ENCODE assay signal across 13 mouse cellular contexts in genomic region chr2:146694041-146694440, GRCm38 (mm10).
DNase-seq lines count a peak whose midpoint lies in the region; ATAC-seq lines count a peak whose summit lies in the region.
"Had no signal": no experiment of that assay in that cellular context is flagged by ENCODE, and none has a peak within 500 bp of the region (broad histone marks: within the 10 kb centered on the region; RNA-seq: fewer than 3 reads in every experiment).

No protein-coding gene starts in this region.

- no peaks in the 10 kb centered on the region for H3K36me3 ChIP-seq in hindbrain, embryonic 11.5 days (ENCODE audit: control insufficient read depth, insufficient read depth, low read length)
- no peaks in the 10 kb centered on the region for H3K36me3 ChIP-seq in hindbrain, embryonic 10.5 days
- no peaks in the 10 kb centered on the region for H3K36me3 ChIP-seq in forebrain, embryonic 13.5 days (ENCODE audit: poor library complexity, severe bottlenecking)
- H3K36me3 ChIP-seq in limb, embryonic 13.5 days, result no peaks in the 10 kb centered on the region
- H3K36me3 ChIP-seq in neural tube, embryonic 15.5 days, result no peaks in the 10 kb centered on the region
- H3K36me3 ChIP-seq in kidney, embryonic 15.5 days, result no peaks in the 10 kb centered on the region
- H3K36me3 ChIP-seq: G1E had no signal

- no peak overlapping the region for H3K4me3 ChIP-seq in hindbrain, embryonic 11.5 days (ENCODE audit: low read depth, low read length)
- no peak overlapping the region for H3K4me3 ChIP-seq in hindbrain, embryonic 10.5 days
- no peak overlapping the region for H3K4me3 ChIP-seq in forebrain, embryonic 13.5 days
- H3K4me3 ChIP-seq in limb, embryonic 13.5 days, result no peak overlapping the region
- no peak overlapping the region for H3K4me3 ChIP-seq in neural tube, embryonic 15.5 days (replicated peaks)
- H3K4me3 ChIP-seq in kidney, embryonic 15.5 days (replicated peaks), result no peak overlapping the region
- H3K4me3 ChIP-seq: erythroblast, embryonic 14.5 days had no signal

- H3K9me3 ChIP-seq in hindbrain, embryonic 11.5 days (ENCODE audit: control insufficient read depth, low read length), result no peaks in the 10 kb centered on the region
- no peaks in the 10 kb centered on the region for H3K9me3 ChIP-seq in hindbrain, embryonic 10.5 days
- H3K9me3 ChIP-seq in forebrain, embryonic 13.5 days (replicated peaks), result no peaks in the 10 kb centered on the region
- H3K9me3 ChIP-seq in limb, embryonic 13.5 days, result no peaks in the 10 kb centered on the region
- H3K9me3 ChIP-seq in neural tube, embryonic 15.5 days (replicated peaks), result no peaks in the 10 kb centered on the region
- 0 out of 2 replicates have a peak, but pooled peaks cover 2% of the 10 kb centered on the region for H3K9me3 ChIP-seq in kidney, embryonic 15.5 days (replicated peaks)
- H3K9me3 ChIP-seq: G1E had no signal

- WGBS in hindbrain, embryonic 11.5 days, result 29% methylated on average over 5 of the region's 5 CpGs
- 48% methylated on average over 5 of the region's 5 CpGs for WGBS in hindbrain, embryonic 10.5 days
- 2% methylated on average over 5 of the region's 5 CpGs for WGBS in forebrain, embryonic 13.5 days
- WGBS in limb, embryonic 13.5 days, result 12% methylated on average over 5 of the region's 5 CpGs
- 21% methylated on average over 5 of the region's 5 CpGs for WGBS in neural tube, embryonic 15.5 days
- 63% methylated on average over 5 of the region's 5 CpGs for WGBS in kidney, embryonic 15.5 days

- no peak overlapping the region for H3K4me2 ChIP-seq in hindbrain, embryonic 11.5 days (replicated peaks; ENCODE audit: low read depth, low read length)
- peak overlapping the region; percentile 20; the same call in 1 of the 2 replicates for H3K4me2 ChIP-seq in forebrain, embryonic 13.5 days
- 0 out of 2 replicates have a peak overlapping the region, but pooled peaks have one; percentile 7 for H3K4me2 ChIP-seq in limb, embryonic 13.5 days (replicated peaks)
- peak overlapping the region; percentile 25 for H3K4me2 ChIP-seq in neural tube, embryonic 15.5 days
- no peak overlapping the region for H3K4me2 ChIP-seq in kidney, embryonic 15.5 days

- peak; percentile 6 for DNase-seq in hindbrain, embryonic 11.5 days (ENCODE audit: low spot score)
- no peak for DNase-seq in hindbrain, embryonic 10.5 days (ENCODE audit: low spot score)
- DNase-seq in natural killer cell, adult 2 months (ENCODE audit: low spot score in 2 of 2), result no peak
- no peak for DNase-seq in right cerebral cortex, postnatal 4 days
- DNase-seq: cerebellum, adult 9-10 months; lung, postnatal 10 days; thymus, adult 18-20 months had no signal

- H3K27ac ChIP-seq in hindbrain, embryonic 11.5 days (ENCODE audit: low read depth, low read length), result no peak overlapping the region
- H3K27ac ChIP-seq in hindbrain, embryonic 10.5 days, result no peak overlapping the region
- no peak overlapping the region for H3K27ac ChIP-seq in forebrain, embryonic 13.5 days
- H3K27ac ChIP-seq in limb, embryonic 13.5 days, result no peak overlapping the region
- 0 out of 2 replicates have a peak overlapping the region, but pooled peaks have one; percentile 41 for H3K27ac ChIP-seq in neural tube, embryonic 15.5 days (replicated peaks)
- no peak overlapping the region for H3K27ac ChIP-seq in kidney, embryonic 15.5 days

- H3K9ac ChIP-seq in hindbrain, embryonic 11.5 days (ENCODE audit: low read depth, low read length), result no peak overlapping the region
- H3K9ac ChIP-seq in forebrain, embryonic 13.5 days, result peak overlapping the region; percentile 22; the same call in 1 of the 2 replicates
- H3K9ac ChIP-seq in limb, embryonic 13.5 days, result no peak overlapping the region
- H3K9ac ChIP-seq in neural tube, embryonic 15.5 days (replicated peaks), result no peak overlapping the region
- H3K9ac ChIP-seq in kidney, embryonic 15.5 days, result no peak overlapping the region

- no peaks in the 10 kb centered on the region for H3K4me1 ChIP-seq in hindbrain, embryonic 11.5 days (replicated peaks; ENCODE audit: control insufficient read depth, insufficient read depth, low read length)
- peaks cover 6% of the 10 kb centered on the region for H3K4me1 ChIP-seq in hindbrain, embryonic 10.5 days (replicated peaks)
- H3K4me1 ChIP-seq in forebrain, embryonic 13.5 days, result peaks cover 5% of the 10 kb centered on the region
- H3K4me1 ChIP-seq in limb, embryonic 13.5 days, result peaks cover 22% of the 10 kb centered on the region
- H3K4me1 ChIP-seq in neural tube, embryonic 15.5 days, result peaks cover 20% of the 10 kb centered on the region
- H3K4me1 ChIP-seq in kidney, embryonic 15.5 days, result peaks cover 4% of the 10 kb centered on the region; the same call in 1 of the 2 replicates

- no peaks in the 10 kb centered on the region for H3K27me3 ChIP-seq in hindbrain, embryonic 11.5 days (ENCODE audit: control insufficient read depth, insufficient read depth, low read length)
- H3K27me3 ChIP-seq in hindbrain, embryonic 10.5 days (ENCODE audit: insufficient read depth, poor library complexity, severe bottlenecking), result peaks cover 20% of the 10 kb centered on the region
- peaks cover 68% of the 10 kb centered on the region for H3K27me3 ChIP-seq in forebrain, embryonic 13.5 days
- H3K27me3 ChIP-seq in limb, embryonic 13.5 days, result no peaks in the 10 kb centered on the region
- no peaks in the 10 kb centered on the region for H3K27me3 ChIP-seq in neural tube, embryonic 15.5 days (replicated peaks)
- H3K27me3 ChIP-seq in kidney, embryonic 15.5 days, result no peaks in the 10 kb centered on the region

- peak; percentile 43; the same call in 1 of the 2 replicates for ATAC-seq in hindbrain, embryonic 11.5 days (ENCODE audit: low FRiP score)
- ATAC-seq in forebrain, embryonic 13.5 days, result peak; percentile 57
- peak; percentile 58 for ATAC-seq in limb, embryonic 13.5 days (ENCODE audit: low FRiP score, low read depth)
- peak; percentile 68; the same call in 1 of the 2 replicates for ATAC-seq in neural tube, embryonic 15.5 days (ENCODE audit: low FRiP score)
- ATAC-seq in kidney, embryonic 15.5 days (replicated peaks; ENCODE audit: low FRiP score), result no peak

Comparison
In these comparisons a context has a peak if more than half of its experiments do, and no peak if none do; other contexts are left out.
1. H3K4me2 ChIP-seq: peak in forebrain, embryonic 13.5 days (single experiment), limb, embryonic 13.5 days (single experiment) and neural tube, embryonic 15.5 days (single experiment); none in hindbrain, embryonic 11.5 days (single experiment) and kidney, embryonic 15.5 days (single experiment).